Mouse (Mus musculus): ENCODE measurements around the gene D430041D05Rik. TPM values are rescaled to one million over a fixed set of nuclear protein-coding genes. Genes with fewer than 3 reads are reported as not detected.
A peak's percentile ranks its signal among the peaks of the same experiment; 100 is the strongest.
"Not testable (repeated sequence)": the region's sequence is repeated elsewhere in the genome, so short reads cannot be mapped to it uniquely, and the experiment has no call there.

D430041D05Rik gene
- total RNA-seq, 1 experiment = 0.54 TPM

DNA sequence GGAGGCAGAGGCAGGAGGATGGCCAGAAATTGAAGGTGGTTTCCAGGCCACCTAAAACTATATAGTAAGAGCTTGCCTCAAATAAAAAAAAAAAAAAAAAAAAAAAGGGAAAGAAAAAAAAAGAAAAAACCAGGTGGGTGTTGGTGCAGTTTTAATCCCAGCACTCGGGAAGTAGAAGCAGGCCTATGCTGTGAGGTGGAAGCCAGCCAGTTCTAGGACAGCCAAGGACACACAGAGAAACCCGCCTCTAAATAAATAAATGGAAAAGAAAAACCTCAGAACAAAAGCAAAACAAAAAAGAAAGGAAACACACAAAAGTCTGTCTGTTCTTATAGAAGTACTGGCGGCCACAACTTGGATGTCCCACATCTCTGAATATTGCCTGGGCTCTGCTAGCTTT is 295.9 kb downstream of the D430041D05Rik start:
- Histone ChIP-seq H3K4me3 (ENCODE audit: insufficient read depth in 1 of 2, low read depth in 1 of 2, low read length in 2 of 2, poor library complexity in 1 of 2, severe bottlenecking in 1 of 2) (no peak overlapping the region), H3K27ac (ENCODE audit: insufficient read depth, low read depth, low read length, poor library complexity, severe bottlenecking) (no peak overlapping the region), H3K9me3 (ENCODE audit: control insufficient read depth, insufficient read depth, low read depth, low read length) (no peaks in the 10 kb centered on the region), H3K36me3 (ENCODE audit: control insufficient read depth, insufficient read depth, low read length, poor library complexity, severe bottlenecking) (no peaks in the 10 kb centered on the region), H3K9ac (ENCODE audit: insufficient read depth, low read depth, low read length, poor library complexity, severe bottlenecking) (no peak overlapping the region), H3K4me1 (ENCODE audit: control insufficient read depth in 2 of 2, insufficient read depth in 2 of 2, low read length in 2 of 2, poor library complexity in 1 of 2) (peaks cover 0 to 2% of the 10 kb centered on the region in 2 experiments; a peak in 1 of 4 replicates)
- in situ Hi-C loops (cut with MboI; ENCODE audit: low sequenced_read_pairs in 2 of 2, unreplicated experiment in 2 of 2) = no loop called here
- TF ChIP-seq ZC3H11A (IDR thresholded peaks at IDR 0.05; ENCODE audit: borderline replicate concordance, low read depth, low read length) = no peak
- no peak for TF ChIP-seq HCFC1 (IDR thresholded peaks at IDR 0.05; ENCODE audit: borderline replicate concordance, insufficient read depth, low read length)
- TF ChIP-seq MAFK (IDR thresholded peaks at IDR 0.05; ENCODE audit: insufficient read depth, low read depth, low read length) = no peak
- TF ChIP-seq CHD2 (IDR thresholded peaks at IDR 0.05; ENCODE audit: low read depth, low read length) = no peak
- TF ChIP-seq ZNF384 (IDR thresholded peaks at IDR 0.05; ENCODE audit: low read depth, low read length) = no peak
- no peak for DNase-seq (ENCODE audit: low read depth, low spot score)

GRCm38 (mm10) chr2:104113563-104113962 is 297.2 kb downstream of the D430041D05Rik start:
- H3K9ac ChIP-seq (ENCODE audit: insufficient read depth, low read depth, low read length, poor library complexity, severe bottlenecking); H3K36me3 ChIP-seq (ENCODE audit: control insufficient read depth, insufficient read depth, low read length, poor library complexity, severe bottlenecking); H3K4me3 ChIP-seq (ENCODE audit: insufficient read depth in 1 of 2, low read depth in 1 of 2, low read length in 2 of 2, poor library complexity in 1 of 2, severe bottlenecking in 1 of 2); in situ Hi-C loops (cut with MboI; ENCODE audit: low sequenced_read_pairs in 2 of 2, unreplicated experiment in 2 of 2); DNase-seq (ENCODE audit: low read depth, low spot score); H3K4me1 ChIP-seq (ENCODE audit: control insufficient read depth in 2 of 2, insufficient read depth in 2 of 2, low read length in 2 of 2, poor library complexity in 1 of 2); H3K27ac ChIP-seq (ENCODE audit: insufficient read depth, low read depth, low read length, poor library complexity, severe bottlenecking); H3K9me3 ChIP-seq (ENCODE audit: control insufficient read depth, insufficient read depth, low read depth, low read length): not testable (repeated sequence)

DNA sequence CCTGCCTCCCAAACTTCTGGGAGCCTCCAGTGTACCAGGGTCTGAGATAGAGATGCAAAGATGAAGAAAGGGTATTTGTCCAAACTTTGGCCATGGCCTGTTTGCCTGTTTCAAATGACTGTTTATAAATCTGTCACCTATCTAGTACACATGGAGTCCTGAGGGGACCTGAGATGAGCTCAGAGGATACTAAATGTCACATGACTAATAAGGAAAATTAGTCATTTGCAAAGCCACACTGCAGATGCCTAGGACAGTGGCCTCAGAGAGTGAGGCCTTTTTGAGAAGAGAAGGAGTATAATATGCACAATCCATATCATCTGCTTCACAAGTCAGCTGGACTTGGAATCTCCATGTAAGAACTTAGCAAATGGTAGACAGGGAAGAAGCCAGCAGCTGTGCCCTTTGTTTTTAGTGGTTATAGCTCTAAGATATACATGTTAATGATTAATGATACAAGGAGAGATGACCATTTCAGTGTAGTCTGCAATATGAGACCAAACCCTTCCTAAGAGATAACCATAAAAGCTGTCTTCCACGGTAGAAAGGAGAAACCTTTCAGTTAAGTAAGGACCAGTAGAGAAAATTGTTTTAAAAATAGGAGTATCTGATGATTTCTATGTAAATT is 299.5 kb downstream of the D430041D05Rik start:
- H3K27ac ChIP-seq (ENCODE audit: insufficient read depth, low read depth, low read length, poor library complexity, severe bottlenecking); H3K36me3 ChIP-seq (ENCODE audit: control insufficient read depth, insufficient read depth, low read length, poor library complexity, severe bottlenecking); H3K4me1 ChIP-seq (ENCODE audit: control insufficient read depth in 2 of 2, insufficient read depth in 2 of 2, low read length in 2 of 2, poor library complexity in 1 of 2); in situ Hi-C loops (cut with MboI; ENCODE audit: low sequenced_read_pairs in 2 of 2, unreplicated experiment in 2 of 2); H3K4me3 ChIP-seq (ENCODE audit: insufficient read depth in 1 of 2, low read depth in 1 of 2, low read length in 2 of 2, poor library complexity in 1 of 2, severe bottlenecking in 1 of 2); DNase-seq (ENCODE audit: low read depth, low spot score); H3K9me3 ChIP-seq (ENCODE audit: control insufficient read depth, insufficient read depth, low read depth, low read length); H3K9ac ChIP-seq (ENCODE audit: insufficient read depth, low read depth, low read length, poor library complexity, severe bottlenecking): not testable (repeated sequence)

DNA sequence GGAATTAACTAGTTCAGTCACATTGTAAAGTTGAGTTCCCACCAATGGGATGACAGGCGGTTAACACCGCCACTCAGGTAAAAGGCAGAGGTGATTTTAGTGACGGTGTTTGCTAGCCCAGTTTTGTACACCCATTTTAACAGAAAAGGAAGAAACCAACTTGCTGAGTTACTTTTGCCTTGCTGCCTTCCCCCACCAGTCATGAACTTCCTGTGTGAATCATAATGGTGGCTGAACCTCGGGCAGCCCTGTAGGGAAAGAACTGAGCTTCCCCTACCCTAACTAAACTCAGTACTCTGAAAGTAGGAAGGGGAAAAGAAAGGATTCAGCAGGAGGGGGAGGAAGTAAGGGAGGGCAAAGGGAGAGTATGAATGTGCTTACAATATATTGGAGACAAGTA is 300.8 kb downstream of the D430041D05Rik start:
- Histone ChIP-seq H3K36me3 (ENCODE audit: control insufficient read depth, insufficient read depth, low read length, poor library complexity, severe bottlenecking) (no peaks in the 10 kb centered on the region), H3K4me1 (ENCODE audit: control insufficient read depth in 2 of 2, insufficient read depth in 2 of 2, low read length in 2 of 2, poor library complexity in 1 of 2) (peaks cover 3 to 6% of the 10 kb centered on the region in 2 experiments; a peak in 3 of 4 replicates), H3K4me3 (ENCODE audit: insufficient read depth in 1 of 2, low read depth in 1 of 2, low read length in 2 of 2, poor library complexity in 1 of 2, severe bottlenecking in 1 of 2) (no peak overlapping the region), H3K9me3 (ENCODE audit: control insufficient read depth, insufficient read depth, low read depth, low read length) (no peaks in the 10 kb centered on the region), H3K9ac (ENCODE audit: insufficient read depth, low read depth, low read length, poor library complexity, severe bottlenecking) (no peak overlapping the region), H3K27ac (ENCODE audit: insufficient read depth, low read depth, low read length, poor library complexity, severe bottlenecking) (no peak overlapping the region; the same call in 1 of the 2 replicates)
- no peak for TF ChIP-seq ZNF384 (IDR thresholded peaks at IDR 0.05; ENCODE audit: low read depth, low read length)
- TF ChIP-seq ZC3H11A (IDR thresholded peaks at IDR 0.05; ENCODE audit: borderline replicate concordance, low read depth, low read length) = no peak
- TF ChIP-seq CHD2 (IDR thresholded peaks at IDR 0.05; ENCODE audit: low read depth, low read length) = no peak
- no peak for TF ChIP-seq MAFK (IDR thresholded peaks at IDR 0.05; ENCODE audit: insufficient read depth, low read depth, low read length)
- TF ChIP-seq HCFC1 (IDR thresholded peaks at IDR 0.05; ENCODE audit: borderline replicate concordance, insufficient read depth, low read length) = no peak
- no peak for DNase-seq (ENCODE audit: low read depth, low spot score)
- in situ Hi-C loops (cut with MboI; ENCODE audit: low sequenced_read_pairs in 2 of 2, unreplicated experiment in 2 of 2) = no loop called here

DNA sequence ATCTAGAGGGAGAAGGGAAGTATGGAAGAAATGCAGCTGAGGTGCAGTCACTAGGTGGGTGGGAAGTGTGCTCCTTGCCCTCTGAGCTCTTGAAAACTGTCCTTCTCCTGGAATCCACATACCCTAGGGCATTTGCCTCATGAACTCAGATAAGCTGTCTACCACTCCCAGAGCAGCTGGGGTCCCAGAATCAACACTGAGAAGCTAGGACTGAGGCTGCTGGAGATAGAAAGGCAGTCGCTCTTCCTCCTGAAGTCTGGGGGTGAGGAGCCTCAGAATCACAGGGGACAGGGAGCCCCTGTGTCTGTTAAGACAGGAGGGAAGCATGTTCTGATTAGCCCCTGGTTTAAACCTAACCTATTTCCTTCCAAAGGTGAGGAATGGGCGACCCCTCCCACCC is 301.3 kb downstream of the D430041D05Rik start:
- TF ChIP-seq HCFC1 (IDR thresholded peaks at IDR 0.05; ENCODE audit: borderline replicate concordance, insufficient read depth, low read length) (no peak), ZNF384 (IDR thresholded peaks at IDR 0.05; ENCODE audit: low read depth, low read length) (no peak), CHD2 (IDR thresholded peaks at IDR 0.05; ENCODE audit: low read depth, low read length) (no peak), ZC3H11A (IDR thresholded peaks at IDR 0.05; ENCODE audit: borderline replicate concordance, low read depth, low read length) (no peak), MAFK (IDR thresholded peaks at IDR 0.05; ENCODE audit: insufficient read depth, low read depth, low read length) (no peak)
- no peaks in the 10 kb centered on the region for H3K9me3 ChIP-seq (ENCODE audit: control insufficient read depth, insufficient read depth, low read depth, low read length)
- H3K4me3 ChIP-seq (ENCODE audit: insufficient read depth in 1 of 2, low read depth in 1 of 2, low read length in 2 of 2, poor library complexity in 1 of 2, severe bottlenecking in 1 of 2) = no peak overlapping the region
- H3K27ac ChIP-seq (ENCODE audit: insufficient read depth, low read depth, low read length, poor library complexity, severe bottlenecking) = peak overlapping the region; percentile 59
- in situ Hi-C loops (cut with MboI; ENCODE audit: low sequenced_read_pairs in 2 of 2, unreplicated experiment in 2 of 2) = no loop called here
- no peak overlapping the region for H3K9ac ChIP-seq (ENCODE audit: insufficient read depth, low read depth, low read length, poor library complexity, severe bottlenecking)
- H3K4me1 ChIP-seq (ENCODE audit: control insufficient read depth in 2 of 2, insufficient read depth in 2 of 2, low read length in 2 of 2, poor library complexity in 1 of 2) = peaks cover 3 to 6% of the 10 kb centered on the region in 2 experiments; a peak in 3 of 4 replicates
- H3K36me3 ChIP-seq (ENCODE audit: control insufficient read depth, insufficient read depth, low read length, poor library complexity, severe bottlenecking) = no peaks in the 10 kb centered on the region
- DNase-seq (ENCODE audit: low read depth, low spot score) = no peak

DNA sequence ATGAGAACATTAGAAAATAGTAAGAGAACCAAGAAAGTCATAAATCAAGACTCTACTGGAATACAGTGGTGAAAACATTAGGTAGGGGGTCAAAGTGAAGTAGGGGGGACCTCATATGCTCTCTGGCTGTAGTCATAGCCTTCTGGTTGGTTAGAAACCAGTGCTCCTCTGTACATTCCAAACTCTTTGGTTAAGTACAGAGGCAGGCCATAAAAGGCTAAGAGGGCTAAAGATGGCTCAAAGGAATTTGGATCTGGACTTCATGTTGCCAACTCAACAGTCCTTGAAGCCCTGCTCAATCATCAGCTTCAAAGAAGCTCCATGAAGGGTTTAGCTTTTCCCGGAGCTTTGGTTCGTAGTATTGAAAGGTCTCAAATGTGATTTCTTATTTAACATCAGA is 301.8 kb downstream of the D430041D05Rik start:
- H3K4me1 ChIP-seq (ENCODE audit: control insufficient read depth in 2 of 2, insufficient read depth in 2 of 2, low read length in 2 of 2, poor library complexity in 1 of 2); in situ Hi-C loops (cut with MboI; ENCODE audit: low sequenced_read_pairs in 2 of 2, unreplicated experiment in 2 of 2); DNase-seq (ENCODE audit: low read depth, low spot score); H3K9ac ChIP-seq (ENCODE audit: insufficient read depth, low read depth, low read length, poor library complexity, severe bottlenecking); H3K36me3 ChIP-seq (ENCODE audit: control insufficient read depth, insufficient read depth, low read length, poor library complexity, severe bottlenecking); H3K27ac ChIP-seq (ENCODE audit: insufficient read depth, low read depth, low read length, poor library complexity, severe bottlenecking); H3K9me3 ChIP-seq (ENCODE audit: control insufficient read depth, insufficient read depth, low read depth, low read length); H3K4me3 ChIP-seq (ENCODE audit: insufficient read depth in 1 of 2, low read depth in 1 of 2, low read length in 2 of 2, poor library complexity in 1 of 2, severe bottlenecking in 1 of 2): not testable (repeated sequence)

Data from ES-E14 (cell line).